Mouse (Mus musculus): ENCODE data around the gene Gypa. TPM values are rescaled to one million over a fixed set of nuclear protein-coding genes. Genes with fewer than 3 reads are reported as not detected.

The Gypa gene
- total and polyA plus RNA-seq, 3 experiments, result 15.9 to 19.8 TPM; not detected in 1

- H3K4me3 ChIP-seq (ENCODE audit: control insufficient read depth in 1 of 2, insufficient read depth in 1 of 2, low read depth in 2 of 2, low read length in 2 of 2), result no peak overlapping the region
- DNase-seq (ENCODE audit: low read depth, low spot score), result peak; percentile 65
- H3K27me3 ChIP-seq (ENCODE audit: control insufficient read depth in 1 of 2, insufficient read depth in 2 of 2, low read length in 2 of 2), result no peaks in the 10 kb centered on the region; a peak in 2 of 4 replicates
- no peak overlapping the region for H3K27ac ChIP-seq (ENCODE audit: control insufficient read depth, low read depth, low read length)
- H3K79me2 ChIP-seq (ENCODE audit: control insufficient read depth, insufficient read depth, low read length, poor library complexity), result no peaks in the 10 kb centered on the region
- no peaks in the 10 kb centered on the region for H3K36me3 ChIP-seq (ENCODE audit: control insufficient read depth in 1 of 2, insufficient read depth in 2 of 2, low read length in 2 of 2)
- H3K9me3 ChIP-seq (replicated peaks; ENCODE audit: insufficient read depth, low read length), result no peaks in the 10 kb centered on the region
- H3K9ac ChIP-seq (ENCODE audit: control insufficient read depth, low read depth, low read length, poor library complexity, severe bottlenecking), result no peak overlapping the region
- H3K4me1 ChIP-seq (ENCODE audit: control insufficient read depth in 1 of 2, insufficient read depth in 2 of 2, low read length in 2 of 2), result no peaks in the 10 kb centered on the region
- peak; percentile 93 for TF ChIP-seq RAD21 (IDR thresholded peaks at IDR 0.05; ENCODE audit: low read depth, low read length)
- TF ChIP-seq ZC3H11A (IDR thresholded peaks at IDR 0.05; ENCODE audit: low read depth, low read length), result peak; percentile 86
- no peak for TF ChIP-seq MYB (IDR thresholded peaks at IDR 0.05; ENCODE audit: low read depth, low read length)
- TF ChIP-seq TBP (IDR thresholded peaks at IDR 0.05; ENCODE audit: low read depth, low read length), result no peak
- no peak for TF ChIP-seq NRF1 (IDR thresholded peaks at IDR 0.05; ENCODE audit: insufficient read depth, low read depth, low read length, poor library complexity, severe bottlenecking)
- TF ChIP-seq ZMIZ1 (IDR thresholded peaks at IDR 0.05; ENCODE audit: low read depth, low read length), result no peak
- no peak for TF ChIP-seq MEF2A (IDR thresholded peaks at IDR 0.05; ENCODE audit: extremely low read depth, insufficient replicate concordance, low read depth, low read length, poor library complexity, severe bottlenecking)
- TF ChIP-seq POLR2A (IDR thresholded peaks at IDR 0.05; ENCODE audit: control insufficient read depth in 1 of 2, insufficient read depth in 1 of 2, low read depth in 1 of 2, low read length in 2 of 2, poor library complexity in 1 of 2), result no peak
- TF ChIP-seq MAX (IDR thresholded peaks at IDR 0.05; ENCODE audit: low read length), result no peak
- TF ChIP-seq SMC3 (IDR thresholded peaks at IDR 0.05; ENCODE audit: low read depth, low read length), result peak; percentile 77
- peak; percentile 39; the same call in 1 of the 2 replicates for TF ChIP-seq SIN3A (IDR thresholded peaks at IDR 0.05; ENCODE audit: low read length)
- no peak for TF ChIP-seq ELF1 (IDR thresholded peaks at IDR 0.05; ENCODE audit: low read depth, low read length)
- TF ChIP-seq CHD1 (IDR thresholded peaks at IDR 0.05; ENCODE audit: low read depth, low read length), result no peak
- TF ChIP-seq MYC (IDR thresholded peaks at IDR 0.05; ENCODE audit: low read depth, low read length), result no peak
- peak; percentile 32 to 69 (median 40); a peak in 5 of 6 replicates for TF ChIP-seq CTCF (IDR thresholded peaks at IDR 0.05 in 2 of 3, conservative IDR thresholded peaks at IDR 0.05 in 1 of 3; ENCODE audit: control insufficient read depth in 1 of 3, insufficient read depth in 1 of 3, low read depth in 2 of 3, low read length in 3 of 3, poor library complexity in 1 of 3, severe bottlenecking in 1 of 3)
- no peak for TF ChIP-seq NELFE (IDR thresholded peaks at IDR 0.05; ENCODE audit: low read depth, low read length)
- TF ChIP-seq TCF12 (IDR thresholded peaks at IDR 0.05; ENCODE audit: low read depth, low read length), result no peak
Measured at GRCm38 (mm10) chr8:80482822-80483774, 10.5 kb upstream of the Gypa start.

- Histone ChIP-seq H3K4me3 (ENCODE audit: control insufficient read depth in 1 of 2, insufficient read depth in 1 of 2, low read depth in 2 of 2, low read length in 2 of 2) (no peak overlapping the region), H3K36me3 (ENCODE audit: control insufficient read depth in 1 of 2, insufficient read depth in 2 of 2, low read length in 2 of 2) (peaks cover 0 to 11% of the 10 kb centered on the region in 2 experiments; a peak in 3 of 4 replicates), H3K27ac (ENCODE audit: control insufficient read depth, low read depth, low read length) (no peak overlapping the region), H3K27me3 (ENCODE audit: control insufficient read depth in 1 of 2, insufficient read depth in 2 of 2, low read length in 2 of 2) (no peaks in the 10 kb centered on the region), H3K4me1 (ENCODE audit: control insufficient read depth in 1 of 2, insufficient read depth in 2 of 2, low read length in 2 of 2) (peaks cover 2 to 11% of the 10 kb centered on the region in 2 experiments), H3K9me3 (replicated peaks; ENCODE audit: insufficient read depth, low read length) (no peaks in the 10 kb centered on the region), H3K9ac (ENCODE audit: control insufficient read depth, low read depth, low read length, poor library complexity, severe bottlenecking) (no peak overlapping the region), H3K79me2 (ENCODE audit: control insufficient read depth, insufficient read depth, low read length, poor library complexity) (peaks cover 2% of the 10 kb centered on the region; the same call in 1 of the 2 replicates)
- peak; percentile 31 for DNase-seq (ENCODE audit: low read depth, low spot score)
- TF ChIP-seq ETS1 (IDR thresholded peaks at IDR 0.05; ENCODE audit: low read depth, low read length) (no peak), MYC (IDR thresholded peaks at IDR 0.05; ENCODE audit: low read depth, low read length) (no peak), MAZ (IDR thresholded peaks at IDR 0.05; ENCODE audit: low read depth, low read length) (no peak), ZNF384 (IDR thresholded peaks at IDR 0.05; ENCODE audit: low read depth, low read length) (no peak), UBTF (IDR thresholded peaks at IDR 0.05; ENCODE audit: borderline replicate concordance, insufficient read depth, low read depth, low read length) (no peak), RCOR1 (IDR thresholded peaks at IDR 0.05; ENCODE audit: low read depth, low read length) (no peak), MEF2A (IDR thresholded peaks at IDR 0.05; ENCODE audit: extremely low read depth, insufficient replicate concordance, low read depth, low read length, poor library complexity, severe bottlenecking) (no peak), TBP (IDR thresholded peaks at IDR 0.05; ENCODE audit: low read depth, low read length) (no peak), USF2 (IDR thresholded peaks at IDR 0.05; ENCODE audit: borderline replicate concordance in 1 of 2, insufficient read depth in 1 of 2, low read depth in 1 of 2, low read length in 2 of 2) (no peak), JUND (IDR thresholded peaks at IDR 0.05; ENCODE audit: low read depth, low read length) (no peak), CTCF (IDR thresholded peaks at IDR 0.05 in 2 of 3, conservative IDR thresholded peaks at IDR 0.05 in 1 of 3; ENCODE audit: control insufficient read depth in 1 of 3, insufficient read depth in 1 of 3, low read depth in 2 of 3, low read length in 3 of 3, poor library complexity in 1 of 3, severe bottlenecking in 1 of 3) (peak in 2 of 3 experiments; percentile 19 to 55; a peak in 3 of 6 replicates), NRF1 (IDR thresholded peaks at IDR 0.05; ENCODE audit: insufficient read depth, low read depth, low read length, poor library complexity, severe bottlenecking) (no peak), ZC3H11A (IDR thresholded peaks at IDR 0.05; ENCODE audit: low read depth, low read length) (peak; percentile 49), CHD2 (IDR thresholded peaks at IDR 0.05; ENCODE audit: low read length) (no peak), E2F4 (IDR thresholded peaks at IDR 0.05; ENCODE audit: borderline replicate concordance, low read depth, low read length) (no peak), RAD21 (IDR thresholded peaks at IDR 0.05; ENCODE audit: low read depth, low read length) (peak; percentile 50), KAT2A (conservative IDR thresholded peaks at IDR 0.05; ENCODE audit: low read depth, low read length) (no peak)
Measured at GRCm38 (mm10) chr8:80491562-80491961, 2.0 kb upstream of the Gypa start.
